Mouse (Mus musculus) spleen, adult 2 months (tissue): ENCODE measurements around the gene Ost4.

ENCODE experiments used
- CTCF ChIP-seq: fragments of 200-500 bp; IDR thresholded peaks from 2 replicates; pipeline ENCODE4 v1.5.1; 2011; ENCODE audit warnings: mild to moderate bottlenecking, inconsistent platforms; ENCODE audit not compliant: insufficient read depth, insufficient read length, insufficient replicate concordance; ENCODE audit errors: extremely low read depth
- POLR2A ChIP-seq: fragments of 200-500 bp; IDR thresholded peaks from 2 replicates; pipeline ENCODE4 v1.6.1; 2011; ENCODE audit warnings: low read depth, low read length, inconsistent platforms

- TF ChIP-seq POLR2A: no peak
- no peak for TF ChIP-seq CTCF
Observed at GRCm38 (mm10) chr5:30954065-30954464, 46.5 kb upstream of the Ost4 start.
